Mouse (Mus musculus): ENCODE data around the gene Exoc2. TPM values are rescaled to one million over a fixed set of nuclear protein-coding genes. Genes with fewer than 3 reads are reported as not detected.

The Exoc2 gene
- total RNA-seq, 2 experiments from 2014 or later = 45.1 to 46.5 TPM

Other genes with a start within 250 kb of the Exoc2 start
- gene Irf4, start 224.9 kb downstream of the Exoc2 start, total RNA-seq (2021) = under 1 TPM in 1 of 2 experiments, not detected in 1; 0.16 TPM
- gene Hus1b, start 26.3 kb downstream of the Exoc2 start, total RNA-seq (2021) = under 1 TPM; 0.41 to 0.77 TPM
- gene Gm5447, start 111 bp upstream of the Exoc2 start, total RNA-seq (2021) = under 1 TPM in 1 of 2 experiments, not detected in 1; 0.26 TPM